Mouse (Mus musculus) MN1 (cell line): ENCODE measurements at regions not wholly inside any gene's neighbourhood (a gene's known extent, or its start where the extent isn't known, plus 50 kb on each side); places are given as distances from the start of the nearest gene placed in this dataset.
"Not testable (repeated sequence)": the region's sequence is repeated elsewhere in the genome, so short reads cannot be mapped to it uniquely, and the experiment has no call there.

Experiments used
- DNase-seq: peaks from one replicate; pipeline ENCODE4 v3.0.0-alpha.2; 2016; ENCODE audit warnings: low spot score

GRCm38 (mm10) chr17:52351293-52351692 is 251.2 kb upstream of the Kcnh8 start:
- no peak for DNase-seq

- no peak for DNase-seq
Measured at GRCm38 (mm10) chr17:52350696-52351095, 251.8 kb upstream of the Kcnh8 start.

GRCm38 (mm10) chr17:52349872-52350271 is 252.6 kb upstream of the Kcnh8 start:
- no peak for DNase-seq

GRCm38 (mm10) chr17:52348481-52349083 is 253.9 kb upstream of the Kcnh8 start:
- DNase-seq: no peak

- DNase-seq: no peak
Measured at GRCm38 (mm10) chr17:52320586-52320985, 281.9 kb upstream of the Kcnh8 start.

GRCm38 (mm10) chr17:52316976-52317375 is 285.5 kb upstream of the Kcnh8 start:
- DNase-seq: no peak

GRCm38 (mm10) chr17:52315879-52316278 is 286.6 kb upstream of the Kcnh8 start:
- no peak for DNase-seq

GRCm38 (mm10) chr17:52315456-52315855 is 287.1 kb upstream of the Kcnh8 start:
- not testable (repeated sequence) for DNase-seq

- DNase-seq: no peak
Measured at GRCm38 (mm10) chr17:52312043-52312442, 290.5 kb upstream of the Kcnh8 start.

GRCm38 (mm10) chr17:52308789-52309188 is 293.7 kb upstream of the Kcnh8 start:
- no peak for DNase-seq

GRCm38 (mm10) chr17:52304133-52304532 is 298.4 kb upstream of the Kcnh8 start:
- no peak for DNase-seq

- DNase-seq: no peak
Measured at GRCm38 (mm10) chr17:52303320-52303719, 299.2 kb upstream of the Kcnh8 start.

- DNase-seq: no peak
Measured at GRCm38 (mm10) chr17:52299769-52300168, 302.7 kb upstream of the Kcnh8 start.

- DNase-seq: no peak
Measured at GRCm38 (mm10) chr17:52285392-52285791, 317.1 kb upstream of the Kcnh8 start.

GRCm38 (mm10) chr17:52282264-52282663 is 320.2 kb upstream of the Kcnh8 start:
- DNase-seq: no peak

- DNase-seq: no peak
Measured at GRCm38 (mm10) chr17:52278523-52278922, 324.0 kb upstream of the Kcnh8 start.

GRCm38 (mm10) chr17:52268792-52269191 is 333.7 kb upstream of the Kcnh8 start:
- no peak for DNase-seq

- no peak for DNase-seq
Measured at GRCm38 (mm10) chr17:52251284-52251683, 351.2 kb upstream of the Kcnh8 start.

GRCm38 (mm10) chr17:52225584-52225983 is 376.9 kb upstream of the Kcnh8 start:
- DNase-seq: no peak

- DNase-seq: no peak
Measured at GRCm38 (mm10) chr17:52220422-52220821, 382.1 kb upstream of the Kcnh8 start.

GRCm38 (mm10) chr17:52217411-52217810 is 384.3 kb upstream of the Satb1 start:
- DNase-seq: no peak

- no peak for DNase-seq
Measured at GRCm38 (mm10) chr17:52212944-52213343, 379.9 kb upstream of the Satb1 start.

GRCm38 (mm10) chr17:52210483-52210882 is 377.4 kb upstream of the Satb1 start:
- DNase-seq: no peak

GRCm38 (mm10) chr17:52197731-52198130 is 364.6 kb upstream of the Satb1 start:
- DNase-seq: no peak

GRCm38 (mm10) chr17:52196811-52197210 is 363.7 kb upstream of the Satb1 start:
- no peak for DNase-seq
